Mouse (Mus musculus) ES-CJ7 (cell line): ENCODE measurements around the gene Lrrc9.

Experiments used
- DNase-seq: peaks from one replicate; pipeline ENCODE4 v3.0.0; 2011; ENCODE audit warnings: low read depth, low spot score

The Lrrc9 gene

GRCm38 (mm10) chr12:72441839-72442576, at the start of gene Lrrc9:
TSS of gene Lrrc9 (plus strand) at chr12:72441866.
- peak; percentile 95 for DNase-seq

- DNase-seq, result peak; percentile 89
These were observed 48.4 kb upstream of the Lrrc9 start for GRCm38 (mm10) chr12:72393046-72393805.

GRCm38 (mm10) chr12:72405031-72405430, 36.6 kb upstream of the Lrrc9 start:
- DNase-seq, result no peak

GRCm38 (mm10) chr12:72407146-72407545, 34.5 kb upstream of the Lrrc9 start:
- DNase-seq, result peak; percentile 36

- peak; percentile 41 for DNase-seq
These were observed 34.0 kb upstream of the Lrrc9 start for GRCm38 (mm10) chr12:72407721-72408110.

- DNase-seq, result peak; percentile 23
These were observed 33.4 kb upstream of the Lrrc9 start for GRCm38 (mm10) chr12:72408111-72408891.

- no peak for DNase-seq
These were observed 32.7 kb upstream of the Lrrc9 start, which contains the start of gene Rtn1 for GRCm38 (mm10) chr12:72408954-72409353. TSS of gene Rtn1 (minus strand) at chr12:72409054.

- peak; percentile 70 for DNase-seq
These were observed 23.9 kb upstream of the Lrrc9 start for GRCm38 (mm10) chr12:72417762-72418161.

GRCm38 (mm10) chr12:72422681-72423080, 19.0 kb upstream of the Lrrc9 start:
- peak; percentile 27 for DNase-seq

GRCm38 (mm10) chr12:72427722-72428126, 13.9 kb upstream of the Lrrc9 start:
- DNase-seq, result peak; percentile 89

GRCm38 (mm10) chr12:72432209-72432608, 9.5 kb upstream of the Lrrc9 start:
- DNase-seq, result peak; percentile 39

- DNase-seq, result peak; percentile 14
These were observed 8.3 kb upstream of the Lrrc9 start for GRCm38 (mm10) chr12:72433241-72433865.

- no peak for DNase-seq
These were observed 3.9 kb upstream of the Lrrc9 start for GRCm38 (mm10) chr12:72437676-72438341.

- DNase-seq, result no peak
These were observed 2.6 kb upstream of the Lrrc9 start for GRCm38 (mm10) chr12:72438961-72439480.

- no peak for DNase-seq
These were observed 12.3 kb downstream of the Lrrc9 start for GRCm38 (mm10) chr12:72453941-72454340.

- peak; percentile 63 for DNase-seq
These were observed 19.7 kb downstream of the Lrrc9 start for GRCm38 (mm10) chr12:72461191-72461893.

GRCm38 (mm10) chr12:72461894-72462530, 20.3 kb downstream of the Lrrc9 start:
- DNase-seq, result peak; percentile 81

- DNase-seq, result no peak
These were observed 24.3 kb downstream of the Lrrc9 start for GRCm38 (mm10) chr12:72465826-72466501.

GRCm38 (mm10) chr12:72467269-72467668, 25.6 kb downstream of the Lrrc9 start:
- no peak for DNase-seq
